Mouse (Mus musculus) heart, embryonic 10.5 days (tissue): Measurements from ENCODE around the gene Slc9a1. TPM values are rescaled to one million over a fixed set of nuclear protein-coding genes. Genes with fewer than 3 reads are reported as not detected.
A peak's percentile ranks its signal among the peaks of the same experiment; 100 is the strongest.

Experiments used
- DNase-seq: peaks from one replicate; pipeline ENCODE4 v3.0.0-alpha.2; 2017; ENCODE audit warnings: low spot score
- H3K27ac ChIP-seq: fragments of 300-500 bp; sonication (generic); 2 replicates; pipeline ENCODE4 v1.5.1; 2016; ENCODE audit warnings: mild to moderate bottlenecking
- H3K27me3 ChIP-seq: fragments of 300-500 bp; sonication (generic); 2 replicates; pipeline ENCODE4 v1.6.1; 2016; ENCODE audit warnings: mild to moderate bottlenecking; ENCODE audit not compliant: poor library complexity, insufficient read depth, severe bottlenecking
- H3K36me3 ChIP-seq: fragments of 300-500 bp; sonication (generic); 2 replicates; pipeline ENCODE4 v1.6.1; 2016; ENCODE audit warnings: mild to moderate bottlenecking, moderate library complexity
- H3K4me1 ChIP-seq: fragments of 300-500 bp; sonication (generic); 2 replicates; pipeline ENCODE4 v1.6.1; 2016; ENCODE audit warnings: mild to moderate bottlenecking
- H3K4me3 ChIP-seq: fragments of 300-500 bp; sonication (generic); 2 replicates; pipeline ENCODE4 v1.5.1; 2016; ENCODE audit warnings: mild to moderate bottlenecking, moderate library complexity
- H3K9me3 ChIP-seq: fragments of 300-500 bp; sonication (generic); 2 replicates; pipeline ENCODE4 v1.6.1; 2016; ENCODE audit warnings: mild to moderate bottlenecking, moderate library complexity
- WGBS: fragments of 180-500 bp; shearing (Covaris S2); methylation state at CpG from one replicate; pipeline ENCODE4 v1.1.7; 2016; 5-methylcytosine and 5-hydroxymethylcytosine counted together
- polyA plus RNA-seq: library from polyadenylated mRNA; unstranded; fragments of >200 nt; fragmentation: Nextera tagmentation; extraction: Ambion mirVana; gene quantifications from 2 replicates; pipeline ENCODE4 v1.2.1, GENCODE M21; 2016

The Slc9a1 gene
- polyA plus RNA-seq, 1 experiment from 2014 or later, result 7.6 TPM

GRCm38 (mm10) chr4:133348051-133348775 lies 21.3 kb upstream of the Slc9a1 start:
- H3K27me3 ChIP-seq, result no peaks in the 10 kb centered on the region
- no peak overlapping the region for H3K27ac ChIP-seq
- DNase-seq, result no peak
- H3K36me3 ChIP-seq, result no peaks in the 10 kb centered on the region
- no peaks in the 10 kb centered on the region for H3K4me1 ChIP-seq
- H3K4me3 ChIP-seq, result no peak overlapping the region
- no peaks in the 10 kb centered on the region for H3K9me3 ChIP-seq
- WGBS, result 79% methylated on average over 5 of the region's 5 CpGs

DNA sequence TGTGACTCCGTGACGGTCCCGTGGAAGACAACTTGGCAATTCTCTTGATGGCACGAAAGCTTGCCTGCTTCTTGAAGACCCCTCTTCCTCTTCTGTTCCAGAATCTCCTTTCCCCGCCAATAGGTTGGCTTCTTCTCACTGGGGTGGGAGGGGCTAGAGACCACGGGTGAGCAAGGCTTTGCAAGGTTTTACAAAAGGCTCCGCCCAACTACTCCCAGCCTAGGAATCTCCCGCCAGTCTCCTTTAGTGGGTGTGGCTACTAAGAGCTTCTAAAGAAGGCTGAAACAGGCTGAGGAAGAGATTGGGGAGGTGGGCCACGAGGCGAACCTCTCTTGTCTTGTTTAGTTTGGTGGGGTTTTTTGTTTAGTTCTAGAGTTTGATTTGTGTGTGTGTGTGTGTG lies 16.7 kb upstream of the Slc9a1 start:
- H3K9me3 ChIP-seq, result no peaks in the 10 kb centered on the region
- whole genome bisulfite sequencing, result 62% methylated on average over 10 of the region's 10 CpGs
- no peaks in the 10 kb centered on the region for H3K36me3 ChIP-seq
- no peaks in the 10 kb centered on the region for H3K4me1 ChIP-seq
- H3K4me3 ChIP-seq, result no peak overlapping the region
- H3K27ac ChIP-seq, result no peak overlapping the region
- no peaks in the 10 kb centered on the region for H3K27me3 ChIP-seq
- no peak for DNase-seq

GRCm38 (mm10) chr4:133353367-133354365 lies 15.8 kb upstream of the Slc9a1 start, which contains the start of gene Wdtc1:
TSS of gene Wdtc1 (minus strand) at chr4:133353481.
- no peak for DNase-seq
- no peak within 1 kb of the TSS for H3K27ac ChIP-seq
- H3K27me3 ChIP-seq, result no peaks in the 10 kb centered on the region
- no peaks in the 10 kb centered on the region for H3K9me3 ChIP-seq
- no peaks in the 10 kb centered on the region for H3K36me3 ChIP-seq
- 82% methylated on average over 23 of the region's 23 CpGs for WGBS
- H3K4me1 ChIP-seq, result no peaks in the 10 kb centered on the region
- no peak within 1 kb of the TSS for H3K4me3 ChIP-seq

- 90% methylated on average over 6 of the region's 6 CpGs for WGBS
- H3K9me3 ChIP-seq, result no peaks in the 10 kb centered on the region
- no peaks in the 10 kb centered on the region for H3K36me3 ChIP-seq
- no peak overlapping the region for H3K4me3 ChIP-seq
- H3K27me3 ChIP-seq, result no peaks in the 10 kb centered on the region
- no peak overlapping the region for H3K27ac ChIP-seq
- H3K4me1 ChIP-seq, result no peaks in the 10 kb centered on the region
- DNase-seq, result no peak
Measured at GRCm38 (mm10) chr4:133354641-133355040, 14.9 kb upstream of the Slc9a1 start.

GRCm38 (mm10) chr4:133370298-133371274 lies 1.1 kb downstream of the Slc9a1 start:
- 66% methylated on average over 22 of the region's 22 CpGs for WGBS
- peak; percentile 72 for DNase-seq
- Histone ChIP-seq H3K4me1 (peaks cover 54% of the 10 kb centered on the region), H3K9me3 (no peaks in the 10 kb centered on the region), H3K27ac (peak overlapping the region; percentile 96), H3K36me3 (peaks cover 4% of the 10 kb centered on the region; the same call in 1 of the 2 replicates), H3K27me3 (no peaks in the 10 kb centered on the region), H3K4me3 (peak overlapping the region; percentile 88)

GRCm38 (mm10) chr4:133371621-133372277 lies 2.2 kb downstream of the Slc9a1 start:
- no peaks in the 10 kb centered on the region for H3K27me3 ChIP-seq
- peaks cover 64% of the 10 kb centered on the region for H3K4me1 ChIP-seq
- H3K27ac ChIP-seq, result peak overlapping the region; percentile 96
- H3K9me3 ChIP-seq, result no peaks in the 10 kb centered on the region
- H3K4me3 ChIP-seq, result peak overlapping the region; percentile 88
- peaks cover 4% of the 10 kb centered on the region; the same call in 1 of the 2 replicates for H3K36me3 ChIP-seq
- 67% methylated on average over 7 of the region's 7 CpGs for WGBS
- no peak for DNase-seq

GRCm38 (mm10) chr4:133372278-133372665 lies 2.8 kb downstream of the Slc9a1 start:
- H3K9me3 ChIP-seq, result no peaks in the 10 kb centered on the region
- no peaks in the 10 kb centered on the region for H3K27me3 ChIP-seq
- H3K36me3 ChIP-seq, result peaks cover 4% of the 10 kb centered on the region; the same call in 1 of the 2 replicates
- peaks cover 67% of the 10 kb centered on the region for H3K4me1 ChIP-seq
- DNase-seq, result peak; percentile 77
- peak overlapping the region; percentile 88 for H3K4me3 ChIP-seq
- peak overlapping the region; percentile 96 for H3K27ac ChIP-seq
- WGBS, result 46% methylated on average over 6 of the region's 6 CpGs

DNA sequence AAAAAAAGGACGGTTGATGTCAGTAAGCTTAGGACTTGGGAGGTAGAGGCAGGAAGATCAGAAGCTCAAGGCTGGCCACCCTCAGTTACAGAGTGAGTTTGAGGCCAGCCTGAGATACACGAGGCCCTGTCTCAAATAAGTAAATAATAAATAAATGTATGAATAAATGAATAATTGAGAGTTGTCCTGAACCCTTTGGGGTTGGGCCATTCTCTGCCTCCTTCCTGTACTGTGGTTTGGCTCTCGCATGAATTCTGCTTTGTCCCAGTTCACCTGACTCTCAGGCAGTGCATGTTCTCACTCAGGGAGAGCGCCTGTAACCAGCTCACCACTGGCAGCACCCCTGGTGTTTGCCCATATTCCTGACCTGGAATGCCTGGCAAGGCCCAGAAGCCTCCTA lies 4.5 kb downstream of the Slc9a1 start:
- 85% methylated on average over 4 of the region's 4 CpGs for WGBS
- no peak overlapping the region for H3K27ac ChIP-seq
- no peak overlapping the region for H3K4me3 ChIP-seq
- peaks cover 85% of the 10 kb centered on the region for H3K4me1 ChIP-seq
- no peaks in the 10 kb centered on the region for H3K27me3 ChIP-seq
- H3K36me3 ChIP-seq, result peaks cover 4% of the 10 kb centered on the region; the same call in 1 of the 2 replicates
- DNase-seq, result peak; percentile 53
- no peaks in the 10 kb centered on the region for H3K9me3 ChIP-seq

DNA sequence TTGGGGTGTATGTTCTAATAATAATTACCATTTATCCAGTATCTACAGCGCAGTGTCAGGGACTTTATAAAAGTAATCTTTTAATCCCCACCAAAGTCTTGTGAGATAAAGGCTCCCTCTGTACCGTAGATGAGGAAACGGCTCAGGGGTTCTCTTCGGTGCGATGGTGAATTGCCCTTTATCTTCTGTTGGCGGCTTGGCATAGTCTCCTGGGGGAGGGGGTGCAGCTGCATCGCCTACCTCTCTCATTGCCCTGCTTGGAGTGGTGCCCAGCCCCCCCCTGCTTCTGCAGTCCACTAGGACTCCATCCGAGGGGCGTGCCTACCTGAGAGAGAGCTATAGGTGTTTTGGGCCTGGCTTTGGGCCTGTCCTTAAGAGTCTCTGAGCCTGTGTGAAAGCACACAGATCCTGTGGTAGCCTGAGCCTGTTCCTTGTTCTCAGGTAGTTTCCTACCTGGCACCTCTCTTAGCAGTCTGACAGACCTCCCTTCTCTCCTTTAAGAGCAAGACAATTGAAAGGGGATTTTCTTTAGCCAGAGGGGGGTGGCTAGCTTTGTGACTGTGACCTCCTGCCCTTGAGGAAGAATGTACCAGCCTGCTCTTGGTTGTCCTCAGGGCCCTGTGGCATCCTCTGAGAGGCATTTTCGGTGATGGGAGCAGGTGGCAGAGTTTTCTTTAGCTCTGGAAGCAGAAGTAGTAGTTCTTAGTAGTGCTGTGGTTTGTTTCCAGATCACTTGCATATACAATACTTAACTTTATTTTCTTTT lies 6.5 kb downstream of the Slc9a1 start:
- DNase-seq, result no peak
- Histone ChIP-seq H3K36me3 (peaks cover 4% of the 10 kb centered on the region; the same call in 1 of the 2 replicates), H3K9me3 (no peaks in the 10 kb centered on the region), H3K27ac (peak overlapping the region; percentile 43), H3K27me3 (no peaks in the 10 kb centered on the region), H3K4me1 (peaks cover 90% of the 10 kb centered on the region), H3K4me3 (no peak overlapping the region)
- WGBS, result 60% methylated on average over 10 of the region's 10 CpGs

DNA sequence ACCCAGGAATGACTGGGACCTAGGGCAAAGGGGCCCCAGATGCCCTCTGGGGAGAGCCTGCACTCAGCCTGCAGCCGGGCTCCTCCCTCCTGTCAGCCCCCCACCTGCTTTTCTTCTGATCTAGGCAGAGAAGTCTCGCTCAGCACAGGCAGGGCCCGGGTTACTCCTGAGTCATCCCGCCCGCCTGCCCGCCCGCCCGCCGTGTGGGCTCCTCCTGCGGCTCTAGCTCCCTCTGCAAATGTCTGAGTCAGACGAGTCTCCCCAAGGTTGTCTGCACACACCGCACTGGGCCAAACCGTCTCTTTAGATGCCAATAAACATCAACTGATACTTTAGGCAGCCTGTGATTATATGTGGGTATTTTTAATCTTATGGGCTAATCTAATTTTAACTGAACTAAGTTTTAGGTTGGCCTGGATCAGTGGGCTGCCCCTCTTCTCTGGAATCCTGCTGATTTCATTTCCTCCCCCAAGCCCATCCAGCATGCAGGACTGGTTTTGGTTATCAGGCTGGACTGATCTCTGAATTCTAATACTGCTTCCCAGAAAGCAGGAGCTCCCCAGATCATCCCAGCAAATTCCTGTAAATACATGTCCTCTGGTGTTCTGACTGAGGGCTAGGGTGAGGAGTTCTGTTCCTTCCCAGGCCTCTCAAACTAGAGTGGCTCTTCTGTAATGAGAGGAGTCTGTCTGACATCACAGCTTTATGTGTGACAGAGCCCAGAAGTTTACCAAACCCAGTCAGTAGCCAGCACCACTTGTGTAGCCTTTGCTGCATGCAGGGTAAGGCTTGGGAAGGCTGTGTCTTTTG lies 8.9 kb downstream of the Slc9a1 start:
- H3K4me1 ChIP-seq, result peaks cover 71% of the 10 kb centered on the region
- WGBS, result 5% methylated on average over 13 of the region's 13 CpGs
- H3K4me3 ChIP-seq, result peak overlapping the region; percentile 39

DNA sequence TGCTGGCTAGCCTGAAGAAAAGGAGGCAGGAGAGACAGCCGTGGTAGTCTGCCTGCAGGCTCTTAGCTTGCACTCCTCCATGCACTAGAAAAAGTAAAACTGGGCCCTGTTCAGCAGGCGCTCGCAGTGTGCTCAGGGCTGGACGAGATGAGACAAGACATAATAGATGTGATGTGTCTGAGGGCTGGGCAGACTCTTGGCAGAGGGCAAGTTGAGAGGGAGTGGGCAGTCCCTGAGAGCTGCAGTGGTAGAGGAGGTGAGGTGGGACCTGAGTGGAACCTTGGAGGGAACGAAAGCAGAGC lies 9.5 kb downstream of the Slc9a1 start:
- WGBS, result 35% methylated on average over 5 of the region's 5 CpGs
- DNase-seq, result no peak
- Histone ChIP-seq H3K27me3 (no peaks in the 10 kb centered on the region), H3K4me3 (peak overlapping the region; percentile 39; the same call in 1 of the 2 replicates), H3K36me3 (peaks cover 8% of the 10 kb centered on the region; the same call in 1 of the 2 replicates), H3K4me1 (peaks cover 66% of the 10 kb centered on the region), H3K9me3 (no peaks in the 10 kb centered on the region), H3K27ac (peak overlapping the region; percentile 75)

More for the DNA sequence above, 8.9 kb downstream of the Slc9a1 start:
- Histone ChIP-seq H3K27me3 (no peaks in the 10 kb centered on the region), H3K9me3 (no peaks in the 10 kb centered on the region), H3K36me3 (peaks cover 8% of the 10 kb centered on the region; the same call in 1 of the 2 replicates), H3K27ac (peak overlapping the region; percentile 75)
- DNase-seq, result peak; percentile 91
